Mouse (Mus musculus) lung, embryonic 14.5 days (tissue): ENCODE results near the gene Sema3b. TPM values are rescaled to one million over a fixed set of nuclear protein-coding genes. Genes with fewer than 3 reads are reported as not detected.
A peak's percentile ranks its signal among the peaks of the same experiment; 100 is the strongest.

Experiments used
- ATAC-seq: fragments of 200-750 bp; cut with Nextera tagmentation; 2 replicates; pipeline ENCODE4 v1.8.0; 2017; ENCODE audit warnings: mild to moderate bottlenecking, moderate TSS enrichment, moderate library complexity; ENCODE audit not compliant: insufficient read depth
- DNase-seq: peaks from one replicate; pipeline ENCODE4 v3.0.0-alpha.2; 2015
- H3K27ac ChIP-seq: fragments of 300-500 bp; sonication (generic); 2 replicates; pipeline ENCODE4 v1.5.1; 2014; ENCODE audit warnings: low read depth, mild to moderate bottlenecking, moderate library complexity
- H3K27me3 ChIP-seq: fragments of 300-500 bp; sonication (generic); 2 replicates; pipeline ENCODE4 v1.6.1; 2014; ENCODE audit warnings: low read length, control low read depth; ENCODE audit not compliant: insufficient read depth
- H3K36me3 ChIP-seq: fragments of 300-500 bp; sonication (generic); 2 replicates; pipeline ENCODE4 v1.6.1; 2014; ENCODE audit warnings: control low read depth; ENCODE audit not compliant: insufficient read depth
- H3K4me1 ChIP-seq: fragments of 300-500 bp; sonication (generic); 2 replicates; pipeline ENCODE4 v1.6.1; 2014; ENCODE audit warnings: antibody characterized with exemption, control low read depth; ENCODE audit not compliant: insufficient read depth
- H3K4me2 ChIP-seq: fragments of 300-500 bp; sonication (generic); 2 replicates; pipeline ENCODE4 v1.6.1; 2014; ENCODE audit warnings: mild to moderate bottlenecking
- H3K4me3 ChIP-seq: fragments of 300-500 bp; sonication (generic); 2 replicates; pipeline ENCODE4 v1.5.1; 2014; ENCODE audit warnings: low read depth, low read length
- H3K9ac ChIP-seq: fragments of 300-500 bp; sonication (generic); 2 replicates; pipeline ENCODE4 v1.6.1; 2014
- H3K9me3 ChIP-seq: fragments of 300-500 bp; sonication (generic); 2 replicates; pipeline ENCODE4 v1.6.1; 2016; ENCODE audit warnings: low read depth, low read length, control low read depth
- CTCF ChIP-seq: IDR thresholded peaks from 2 replicates; pipeline ENCODE4 v1.5.1; 2016; ENCODE audit warnings: antibody characterized with exemption, low read depth
- WGBS: fragments of 180-500 bp; shearing (Covaris S2); extraction: QIAGEN DNeasy Blood & Tissue Kit; methylation state at CpG from one replicate; pipeline ENCODE4 v1.1.7; 2014; 5-methylcytosine and 5-hydroxymethylcytosine counted together
- polyA plus RNA-seq: library from polyadenylated mRNA; unstranded; fragments of >200 nt; fragmentation: Nextera tagmentation; extraction: Ambion mirVana; gene quantifications from 2 replicates; pipeline ENCODE4 v1.2.1, GENCODE M21; 2014

The Sema3b gene
- polyA plus RNA-seq, 1 experiment from 2014 or later = 5.3 TPM

GRCm38 (mm10) chr9:107580501-107581317, 28.3 kb downstream of the Sema3b start, which contains the start of gene Hyal3:
Hyal3 (plus strand) TSS chr9:107580818.
- WGBS = under 1% methylated on average over 32 of the region's 32 CpGs
- peak; percentile 96 for DNase-seq
- H3K4me1 ChIP-seq = peaks cover 10% of the 10 kb centered on the region
- ATAC-seq = peak; percentile 80
- H3K4me3 ChIP-seq = peak within 1 kb of the TSS; percentile 51
- H3K36me3 ChIP-seq = peaks cover 18% of the 10 kb centered on the region; the same call in 1 of the 2 replicates
- H3K9ac ChIP-seq = peak within 1 kb of the TSS; percentile 66
- H3K27ac ChIP-seq = peak within 1 kb of the TSS; percentile 93
- H3K4me2 ChIP-seq = peak within 1 kb of the TSS; percentile 73
- no peak for TF ChIP-seq CTCF
- no peaks in the 10 kb centered on the region for H3K27me3 ChIP-seq
- H3K9me3 ChIP-seq = no peaks in the 10 kb centered on the region

DNA sequence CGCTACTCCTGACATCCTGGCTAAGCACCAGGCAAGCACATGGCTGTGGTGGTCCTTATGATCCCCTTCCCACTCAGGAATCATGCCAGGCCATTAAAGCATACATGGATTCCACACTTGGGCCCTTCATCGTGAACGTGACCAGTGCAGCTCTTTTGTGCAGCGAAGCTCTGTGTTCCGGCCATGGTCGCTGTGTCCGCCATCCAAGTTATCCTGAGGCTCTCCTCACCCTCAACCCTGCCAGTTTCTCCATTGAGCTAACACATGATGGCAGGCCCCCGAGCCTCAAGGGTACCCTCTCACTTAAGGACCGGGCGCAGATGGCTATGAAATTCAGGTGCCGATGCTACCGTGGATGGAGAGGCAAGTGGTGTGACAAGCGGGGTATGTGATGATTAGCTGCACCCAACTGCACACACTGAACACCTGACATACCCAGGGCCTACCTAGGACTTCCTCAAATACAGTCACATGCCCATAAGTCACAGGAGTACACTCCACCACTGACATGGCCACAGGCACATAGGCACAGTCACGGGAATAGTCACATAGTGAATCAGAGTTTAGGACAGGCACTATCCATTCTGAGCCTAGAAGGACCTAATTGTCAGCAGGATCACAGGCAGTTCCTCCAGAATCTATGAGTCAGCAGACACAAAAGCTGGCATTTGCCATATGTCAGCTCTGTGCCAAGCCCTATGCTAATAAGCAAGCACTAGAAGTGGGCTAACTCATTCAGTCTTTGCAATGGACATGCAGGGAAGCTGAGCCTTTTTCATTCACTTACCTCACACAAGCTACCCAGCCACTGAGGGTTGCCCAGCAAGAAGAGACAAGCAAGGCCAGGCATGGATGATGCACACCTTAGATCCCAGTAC, 29.8 kb downstream of the Sema3b start:
- Histone ChIP-seq H3K27ac (peak overlapping the region; percentile 93; the same call in 1 of the 2 replicates), H3K9me3 (no peaks in the 10 kb centered on the region), H3K4me3 (no peak overlapping the region), H3K4me1 (peaks cover 11% of the 10 kb centered on the region), H3K36me3 (peaks cover 21% of the 10 kb centered on the region), H3K4me2 (no peak overlapping the region; the same call in 1 of the 2 replicates), H3K27me3 (no peaks in the 10 kb centered on the region), H3K9ac (no peak overlapping the region)
- WGBS = 92% methylated on average over 14 of the region's 14 CpGs
- DNase-seq = no peak
- no peak for TF ChIP-seq CTCF
- ATAC-seq = no peak

GRCm38 (mm10) chr9:107578587-107578986, 30.4 kb downstream of the Sema3b start, which contains the start of gene Naa80:
Naa80 (plus strand) TSS chr9:107578887.
- Histone ChIP-seq H3K27ac (peak within 1 kb of the TSS; percentile 93; the same call in 1 of the 2 replicates), H3K9ac (no peak within 1 kb of the TSS; the same call in 1 of the 2 replicates)

DNA sequence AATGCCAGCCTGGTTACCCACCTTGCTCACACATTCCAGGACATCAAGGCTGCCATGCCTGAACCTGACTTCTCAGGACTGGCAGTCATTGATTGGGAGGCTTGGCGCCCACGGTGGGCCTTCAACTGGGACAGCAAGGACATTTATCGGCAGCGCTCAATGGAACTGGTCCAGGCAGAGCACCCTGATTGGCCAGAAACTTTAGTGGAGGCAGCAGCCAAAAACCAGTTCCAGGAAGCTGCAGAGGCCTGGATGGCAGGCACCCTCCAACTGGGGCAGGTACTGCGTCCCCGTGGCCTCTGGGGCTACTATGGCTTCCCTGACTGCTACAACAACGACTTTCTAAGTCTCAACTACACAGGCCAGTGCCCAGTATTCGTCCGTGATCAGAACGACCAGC, 31.2 kb downstream of the Sema3b start:
- Histone ChIP-seq H3K36me3 (peaks cover 18% of the 10 kb centered on the region), H3K27ac (no peak overlapping the region), H3K9me3 (no peaks in the 10 kb centered on the region), H3K4me2 (peak overlapping the region; percentile 72), H3K4me1 (peaks cover 11% of the 10 kb centered on the region), H3K4me3 (no peak overlapping the region), H3K9ac (no peak overlapping the region; the same call in 1 of the 2 replicates), H3K27me3 (no peaks in the 10 kb centered on the region)
- no peak for DNase-seq
- no peak for TF ChIP-seq CTCF
- WGBS = 90% methylated on average over 10 of the region's 10 CpGs
- ATAC-seq = no peak

More at GRCm38 (mm10) chr9:107578587-107578986, 30.4 kb downstream of the Sema3b start, which contains the start of gene Naa80:
- peaks cover 18% of the 10 kb centered on the region for H3K36me3 ChIP-seq
- H3K9me3 ChIP-seq = no peaks in the 10 kb centered on the region
- 77% methylated on average over 3 of the region's 3 CpGs for WGBS
- no peak for TF ChIP-seq CTCF
- peaks cover 11% of the 10 kb centered on the region for H3K4me1 ChIP-seq
- no peak within 1 kb of the TSS for H3K4me3 ChIP-seq
- no peak for ATAC-seq
- no peaks in the 10 kb centered on the region for H3K27me3 ChIP-seq
- peak within 1 kb of the TSS; percentile 72 for H3K4me2 ChIP-seq
- no peak for DNase-seq

DNA sequence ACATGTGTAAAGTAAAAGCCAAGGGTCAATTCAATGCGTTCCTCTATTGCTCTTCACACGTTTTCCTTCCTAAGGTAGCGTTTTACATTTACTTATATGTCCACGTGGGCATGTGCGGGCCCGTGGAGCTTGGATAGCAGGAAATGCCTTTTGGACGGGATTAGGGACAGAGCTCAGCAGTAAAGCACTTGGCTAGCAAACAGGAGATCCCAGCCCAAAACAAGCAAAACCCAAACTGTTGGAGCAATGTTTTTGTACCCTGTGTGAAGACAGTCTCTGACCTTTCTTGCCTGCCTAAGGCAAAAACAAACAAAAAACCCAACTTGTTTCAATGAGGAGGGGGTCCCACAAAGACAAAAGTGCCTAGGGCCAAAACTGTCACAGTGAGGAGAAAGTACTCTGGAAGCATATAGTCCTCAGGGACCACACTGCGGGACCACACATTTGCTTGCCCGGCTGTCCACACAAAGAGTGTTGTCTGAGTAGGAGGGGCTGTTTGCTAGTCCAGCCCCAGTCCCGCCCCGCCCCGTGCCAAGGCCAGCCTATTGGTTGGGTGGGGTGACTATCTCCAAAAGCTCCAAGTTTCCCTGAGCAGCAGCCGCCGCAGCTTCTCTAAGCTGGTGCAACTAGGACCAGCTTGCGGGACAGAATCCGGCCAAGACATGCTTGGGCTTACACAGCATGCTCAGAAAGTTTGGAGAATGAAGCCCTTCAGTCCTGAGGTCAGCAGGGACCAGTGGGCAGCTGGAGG, 32.5 kb downstream of the Sema3b start, which contains the start of gene Hyal1:
TSS of gene Hyal1 (plus strand) at position 571 of the 751 bp plus-strand sequence.
- Histone ChIP-seq H3K27ac (peak within 1 kb of the TSS; percentile 83), H3K4me1 (peaks cover 11% of the 10 kb centered on the region), H3K9ac (peak within 1 kb of the TSS; percentile 56), H3K4me3 (peak within 1 kb of the TSS; percentile 41), H3K36me3 (peaks cover 29% of the 10 kb centered on the region), H3K27me3 (no peaks in the 10 kb centered on the region), H3K4me2 (peak within 1 kb of the TSS; percentile 72), H3K9me3 (no peaks in the 10 kb centered on the region)
- no peak for TF ChIP-seq CTCF
- DNase-seq = peak; percentile 88
- ATAC-seq = peak; percentile 85
- 13% methylated on average over 16 of the region's 16 CpGs for WGBS
